Mouse (Mus musculus): ENCODE data around the gene 2410004P03Rik. TPM values are rescaled to one million over a fixed set of nuclear protein-coding genes. Genes with fewer than 3 reads are reported as not detected.

Gene 2410004P03Rik
- total and polyA plus RNA-seq, 3 experiments: 0.09 TPM; not detected in 2

DNA sequence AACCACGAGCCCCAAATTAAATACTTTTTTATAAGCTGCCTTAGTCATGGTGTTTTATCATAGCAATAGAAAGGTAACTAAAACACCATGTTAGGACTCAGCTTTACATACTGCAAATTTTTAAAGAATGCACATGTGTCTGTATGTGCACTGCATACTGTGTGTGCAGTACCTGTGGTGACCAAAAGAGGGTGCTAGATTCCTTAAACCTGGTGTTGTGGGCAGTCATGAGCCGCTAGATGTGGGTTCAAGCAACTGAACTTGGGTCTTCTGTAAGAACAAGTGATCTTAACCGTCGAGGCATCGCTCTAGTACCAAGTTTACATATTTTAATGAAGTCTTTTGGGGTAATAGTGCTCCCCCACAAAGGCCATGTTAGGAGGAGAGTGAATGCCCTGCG is 2.1 kb downstream of the 2410004P03Rik start:
- dilution Hi-C loops (cut with MboI; ENCODE audit: extremely low pct_ligation_motif_present, extremely low pct_unique_long_range_greater_than_20kb, low sequenced_read_pairs) (no loop called here), in situ Hi-C loops (cut with MboI; ENCODE audit: low pct_ligation_motif_present, low pct_unique_long_range_greater_than_20kb, low sequenced_read_pairs) (no loop called here)
- Histone ChIP-seq H3K79me2 (replicated peaks; ENCODE audit: control insufficient read depth, extremely low read depth, insufficient read depth, poor library complexity, severe bottlenecking) (no peaks in the 10 kb centered on the region; the same call in 1 of the 2 replicates), H3K9ac (ENCODE audit: insufficient read depth, low read depth) (no peak overlapping the region), H3K27me3 (replicated peaks) (no peaks in the 10 kb centered on the region), H3K27ac (ENCODE audit: insufficient read depth, low read depth) (no peak overlapping the region), H3K9me3 (replicated peaks; ENCODE audit: low read length) (peaks cover 8% of the 10 kb centered on the region), H3K4me3 (replicated peaks in 1 of 3; ENCODE audit: low read depth in 2 of 3, low read length in 2 of 3, poor library complexity in 1 of 3) (no peak overlapping the region), H3K36me3 (replicated peaks in 1 of 2; ENCODE audit: control insufficient read depth in 1 of 2, insufficient read depth in 1 of 2, low read length in 1 of 2) (no peaks in the 10 kb centered on the region), H3K4me1 (ENCODE audit: control insufficient read depth in 1 of 2, insufficient read depth in 2 of 2) (no peaks in the 10 kb centered on the region), H3K4me2 (ENCODE audit: insufficient read depth, low read depth, poor library complexity, severe bottlenecking) (no peak overlapping the region)
- 0 out of 4 replicates have a peak, but pooled peaks of 1 of the 2 experiments have one; percentile 9 for TF ChIP-seq CTCF (conservative IDR thresholded peaks at IDR 0.05 in 1 of 2, IDR thresholded peaks at IDR 0.05 in 1 of 2; ENCODE audit: low read depth in 2 of 2, low read length in 2 of 2)
- TF ChIP-seq TBP (conservative IDR thresholded peaks at IDR 0.05; ENCODE audit: low read depth, low read length): no peak
- no peak for DNase-seq (ENCODE audit: extremely low read depth)

DNA sequence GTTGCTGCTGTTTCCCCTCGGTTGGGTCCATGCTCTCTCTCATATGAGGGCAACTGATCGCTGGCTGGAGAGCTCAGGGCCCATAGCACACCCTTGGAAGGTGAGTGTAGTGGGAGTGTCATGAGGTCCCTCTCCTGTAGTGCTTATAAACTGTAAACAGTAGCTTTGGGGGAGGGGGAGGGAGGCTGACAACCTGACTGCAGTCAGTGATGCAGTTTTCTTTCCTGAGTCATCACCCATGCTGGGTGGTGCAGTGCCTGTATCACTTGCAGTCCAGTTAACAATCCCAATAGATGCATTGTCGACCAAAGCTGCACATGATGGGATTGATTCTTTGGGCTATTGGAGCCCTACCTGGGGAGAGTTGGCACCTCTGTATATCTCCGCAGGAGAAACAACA is 10.3 kb downstream of the 2410004P03Rik start:
- no peaks in the 10 kb centered on the region for H3K9me3 ChIP-seq (replicated peaks; ENCODE audit: low read length)
- H3K4me3 ChIP-seq (replicated peaks in 1 of 3; ENCODE audit: low read depth in 2 of 3, low read length in 2 of 3, poor library complexity in 1 of 3): no peak overlapping the region
- dilution Hi-C loops (cut with MboI; ENCODE audit: extremely low pct_ligation_motif_present, extremely low pct_unique_long_range_greater_than_20kb, low sequenced_read_pairs) (no loop called here), in situ Hi-C loops (cut with MboI; ENCODE audit: low pct_ligation_motif_present, low pct_unique_long_range_greater_than_20kb, low sequenced_read_pairs) (no loop called here)
- no peak for DNase-seq (ENCODE audit: extremely low read depth)
- H3K4me2 ChIP-seq (ENCODE audit: insufficient read depth, low read depth, poor library complexity, severe bottlenecking): no peak overlapping the region
- peaks cover 3 to 10% of the 10 kb centered on the region in 2 experiments for H3K36me3 ChIP-seq (replicated peaks in 1 of 2; ENCODE audit: control insufficient read depth in 1 of 2, insufficient read depth in 1 of 2, low read length in 1 of 2)
- peaks cover 18 to 43% of the 10 kb centered on the region in 2 experiments for H3K4me1 ChIP-seq (ENCODE audit: control insufficient read depth in 1 of 2, insufficient read depth in 2 of 2)
- no peaks in the 10 kb centered on the region for H3K27me3 ChIP-seq (replicated peaks)
- H3K27ac ChIP-seq (ENCODE audit: insufficient read depth, low read depth): no peak overlapping the region
- H3K9ac ChIP-seq (ENCODE audit: insufficient read depth, low read depth): no peak overlapping the region
- no peak for TF ChIP-seq ZKSCAN1 (IDR thresholded peaks at IDR 0.05; ENCODE audit: borderline replicate concordance, low read depth, low read length)
- no peak for TF ChIP-seq TCF12 (IDR thresholded peaks at IDR 0.05; ENCODE audit: low read depth, low read length)
- TF ChIP-seq MAZ (IDR thresholded peaks at IDR 0.05; ENCODE audit: low read depth, low read length): no peak
- no peak for TF ChIP-seq MYC (IDR thresholded peaks at IDR 0.05; ENCODE audit: low read depth, low read length)
- no peak for TF ChIP-seq CHD2 (IDR thresholded peaks at IDR 0.05; ENCODE audit: low read length)
- TF ChIP-seq ZNF384 (IDR thresholded peaks at IDR 0.05; ENCODE audit: low read depth, low read length): no peak
- no peak for TF ChIP-seq MXI1 (IDR thresholded peaks at IDR 0.05; ENCODE audit: low read depth, low read length)
- no peak for TF ChIP-seq RCOR1 (conservative IDR thresholded peaks at IDR 0.05; ENCODE audit: low read depth, low read length)
- no peaks in the 10 kb centered on the region for H3K79me2 ChIP-seq (replicated peaks; ENCODE audit: control insufficient read depth, extremely low read depth, insufficient read depth, poor library complexity, severe bottlenecking)

DNA sequence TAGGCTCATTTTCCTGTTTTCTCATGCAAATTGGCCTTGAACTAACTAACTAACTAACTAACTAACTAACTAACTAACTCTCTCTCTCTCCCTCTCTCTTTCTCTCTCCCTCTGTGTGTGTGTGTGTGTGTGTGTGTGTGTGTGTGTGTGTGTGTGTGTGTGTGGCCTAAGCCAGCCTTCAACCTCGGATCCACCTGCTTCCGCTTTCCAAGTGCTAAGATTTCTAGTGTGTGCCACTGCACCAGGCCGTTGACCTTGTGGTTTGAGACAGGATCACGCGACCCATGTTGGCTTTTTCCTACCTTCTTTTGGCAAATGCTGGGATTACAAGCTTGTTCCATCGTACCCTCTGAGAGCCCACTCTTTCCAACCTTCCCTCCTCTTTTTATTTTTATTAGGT is 10.9 kb downstream of the 2410004P03Rik start:
- Histone ChIP-seq H3K4me2 (ENCODE audit: insufficient read depth, low read depth, poor library complexity, severe bottlenecking) (no peak overlapping the region; the same call in 1 of the 2 replicates), H3K79me2 (replicated peaks; ENCODE audit: control insufficient read depth, extremely low read depth, insufficient read depth, poor library complexity, severe bottlenecking) (no peaks in the 10 kb centered on the region), H3K4me1 (ENCODE audit: control insufficient read depth in 1 of 2, insufficient read depth in 2 of 2) (peaks cover 19 to 49% of the 10 kb centered on the region in 2 experiments), H3K27ac (ENCODE audit: insufficient read depth, low read depth) (peak overlapping the region; percentile 73), H3K4me3 (replicated peaks in 1 of 3; ENCODE audit: low read depth in 2 of 3, low read length in 2 of 3, poor library complexity in 1 of 3) (peak overlapping the region in 1 of 3 experiments; percentile 75), H3K9ac (ENCODE audit: insufficient read depth, low read depth) (no peak overlapping the region; the same call in 1 of the 2 replicates), H3K9me3 (replicated peaks; ENCODE audit: low read length) (no peaks in the 10 kb centered on the region), H3K36me3 (replicated peaks in 1 of 2; ENCODE audit: control insufficient read depth in 1 of 2, insufficient read depth in 1 of 2, low read length in 1 of 2) (peaks cover 4 to 15% of the 10 kb centered on the region in 2 experiments), H3K27me3 (replicated peaks) (no peaks in the 10 kb centered on the region)
- dilution Hi-C loops (cut with MboI; ENCODE audit: extremely low pct_ligation_motif_present, extremely low pct_unique_long_range_greater_than_20kb, low sequenced_read_pairs): no loop called here
- DNase-seq (ENCODE audit: extremely low read depth): peak; percentile 69
- in situ Hi-C loops (cut with MboI; ENCODE audit: low pct_ligation_motif_present, low pct_unique_long_range_greater_than_20kb, low sequenced_read_pairs): no loop called here
- no peak for TF ChIP-seq ZC3H11A (IDR thresholded peaks at IDR 0.05; ENCODE audit: low read depth, low read length)
- TF ChIP-seq BHLHE40 (IDR thresholded peaks at IDR 0.05; ENCODE audit: low read depth, low read length): peak; percentile 81
- TF ChIP-seq KAT2A (IDR thresholded peaks at IDR 0.05; ENCODE audit: insufficient replicate concordance, low read length): no peak
- TF ChIP-seq JUND (conservative IDR thresholded peaks at IDR 0.05; ENCODE audit: low read depth, low read length): no peak
- no peak for TF ChIP-seq CTCF (conservative IDR thresholded peaks at IDR 0.05 in 1 of 2, IDR thresholded peaks at IDR 0.05 in 1 of 2; ENCODE audit: low read depth in 2 of 2, low read length in 2 of 2)
- no peak for TF ChIP-seq MXI1 (IDR thresholded peaks at IDR 0.05; ENCODE audit: low read depth, low read length)
- TF ChIP-seq MAZ (IDR thresholded peaks at IDR 0.05; ENCODE audit: low read depth, low read length): no peak
- TF ChIP-seq PAX5 (IDR thresholded peaks at IDR 0.05; ENCODE audit: low read length): no peak
- TF ChIP-seq GABPA (IDR thresholded peaks at IDR 0.05; ENCODE audit: insufficient replicate concordance, low read depth, low read length): no peak
- no peak for TF ChIP-seq POLR2A (IDR thresholded peaks at IDR 0.05; ENCODE audit: low read depth, low read length)
- TF ChIP-seq ETS1 (conservative IDR thresholded peaks at IDR 0.05; ENCODE audit: low read depth, low read length): peak; percentile 43; the same call in 1 of the 2 replicates
- TF ChIP-seq ZMIZ1 (IDR thresholded peaks at IDR 0.05; ENCODE audit: low read depth, low read length): no peak
- no peak for TF ChIP-seq MEF2A (IDR thresholded peaks at IDR 0.05; ENCODE audit: borderline replicate concordance, low read depth, low read length)
- TF ChIP-seq JUN (IDR thresholded peaks at IDR 0.05; ENCODE audit: insufficient read depth, low read depth, low read length): no peak; the same call in 1 of the 2 replicates
- TF ChIP-seq RAD21 (IDR thresholded peaks at IDR 0.05; ENCODE audit: low read depth, low read length): no peak
- TF ChIP-seq MAFK (IDR thresholded peaks at IDR 0.05; ENCODE audit: insufficient replicate concordance, low read length): no peak
- TF ChIP-seq ELF1 (IDR thresholded peaks at IDR 0.05; ENCODE audit: low read depth, low read length): 0 out of 2 replicates have a peak, but pooled peaks have one; percentile 37
- TF ChIP-seq TCF12 (IDR thresholded peaks at IDR 0.05; ENCODE audit: low read depth, low read length): peak; percentile 53; the same call in 1 of the 2 replicates
- no peak for TF ChIP-seq SMC3 (IDR thresholded peaks at IDR 0.05; ENCODE audit: low read depth, low read length)
